Mouse (Mus musculus): ENCODE measurements around the gene Mcm6.

Gene Mcm6

GRCm38 (mm10) chr1:128359554-128360376 is at the start of gene Mcm6:
Gene Mcm6 (minus strand): TSS chr1:128359664.
- DNase-seq = peak; percentile 97

DNA sequence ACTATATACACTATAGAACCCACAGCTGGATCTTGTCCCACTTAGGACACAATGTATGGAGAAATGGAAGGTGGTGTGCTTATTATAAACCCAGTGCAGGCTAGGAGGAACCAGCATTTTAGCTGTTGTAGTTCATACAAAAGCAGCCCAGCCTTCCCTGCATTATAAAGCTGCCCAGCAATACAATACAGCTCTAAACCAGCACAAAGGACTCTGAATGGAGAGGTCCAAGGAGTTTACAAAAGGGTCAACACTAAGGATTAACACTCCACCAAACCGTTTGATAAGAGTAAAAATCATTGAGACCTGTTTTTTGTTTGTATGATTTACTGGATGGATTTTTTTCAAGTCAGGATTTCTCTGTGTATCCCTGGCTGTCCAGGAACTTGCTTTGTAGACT is 47.4 kb upstream of the Mcm6 start:
- no peak for DNase-seq

DNA sequence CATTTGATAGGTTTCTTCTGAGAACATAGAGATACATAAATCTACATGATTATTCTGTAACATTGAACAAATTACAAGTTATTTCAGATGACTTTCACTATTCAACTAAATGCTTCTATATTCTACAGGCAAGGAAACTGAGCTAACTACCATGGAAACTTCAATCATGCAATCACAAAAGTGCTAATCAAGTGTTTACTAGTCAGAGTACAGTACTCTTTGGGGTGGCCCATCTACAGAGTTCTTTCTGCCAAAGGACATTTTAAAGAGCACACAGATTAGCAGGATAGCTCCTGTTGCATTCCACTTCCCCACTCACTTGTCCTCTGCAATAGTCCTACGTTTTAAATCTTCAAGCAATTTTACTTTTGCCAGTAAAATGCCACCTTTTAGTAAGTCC is 46.2 kb upstream of the Mcm6 start:
- DNase-seq = no peak

- DNase-seq = no peak
Measured at GRCm38 (mm10) chr1:128405041-128405481, 45.6 kb upstream of the Mcm6 start.

DNA sequence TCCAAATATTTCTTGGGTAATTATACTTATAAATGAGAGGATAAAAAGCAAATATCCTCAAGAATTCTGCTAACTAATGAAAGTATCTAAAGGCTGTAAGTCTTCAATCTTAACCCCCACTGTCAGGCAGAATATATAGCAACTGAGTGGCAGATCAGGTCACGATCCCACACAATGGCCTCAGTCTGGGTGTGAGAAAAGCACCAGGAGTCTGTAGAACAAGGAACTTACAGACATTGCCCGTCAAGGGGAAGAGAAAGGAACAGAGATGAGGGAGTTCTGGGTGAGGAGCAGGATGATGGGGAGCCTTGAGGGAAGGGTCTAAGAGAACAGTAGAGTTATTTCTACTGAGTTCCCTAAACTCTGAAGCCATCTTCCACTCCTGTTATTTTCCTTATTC is 41.5 kb upstream of the Mcm6 start:
- no peak for DNase-seq

GRCm38 (mm10) chr1:128399941-128400915 is 40.8 kb upstream of the Mcm6 start:
- no peak for DNase-seq

- DNase-seq = peak in 1 of 2 experiments; percentile 11
Measured at GRCm38 (mm10) chr1:128398738-128399445, 39.4 kb upstream of the Mcm6 start.

DNA sequence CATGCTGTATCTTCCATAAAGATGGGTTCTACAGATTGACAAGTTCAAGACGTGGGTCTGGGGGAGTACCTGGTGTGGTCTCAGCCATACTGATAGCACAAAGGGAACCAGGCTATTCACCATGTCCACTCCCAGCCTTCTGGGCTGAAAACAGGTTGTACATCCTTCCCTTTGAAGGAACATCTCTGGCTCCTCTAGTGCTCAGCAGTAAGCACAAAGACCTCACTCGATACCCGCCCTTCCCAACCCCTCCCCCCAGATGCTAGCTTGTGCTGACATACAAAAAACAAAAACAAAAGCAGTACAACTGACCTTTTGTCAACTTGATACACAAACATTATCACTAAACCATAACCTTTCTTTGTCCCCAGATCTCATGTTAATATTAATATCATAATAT is 35.2 kb upstream of the Mcm6 start:
- DNase-seq = no peak

GRCm38 (mm10) chr1:128392382-128392781 is 32.9 kb upstream of the Mcm6 start:
- DNase-seq = no peak

DNA sequence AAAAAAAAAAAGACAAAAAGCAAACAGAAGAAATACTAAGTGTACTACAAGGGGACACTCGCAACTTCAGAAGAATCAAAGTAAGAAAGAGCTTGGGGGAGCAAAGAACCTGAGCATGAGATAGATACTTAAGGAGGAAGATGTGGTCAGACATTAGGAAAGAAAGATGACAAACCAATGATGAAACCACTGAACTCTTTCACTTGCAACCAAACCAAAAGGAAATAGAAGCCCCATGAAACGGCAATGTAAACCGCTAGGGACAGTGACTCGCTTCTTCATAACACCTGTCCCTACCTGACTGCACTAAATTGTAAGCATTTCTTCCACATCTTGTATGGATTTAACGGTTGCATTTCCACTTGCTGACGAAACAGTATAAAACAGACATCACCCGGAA is 27.0 kb upstream of the Mcm6 start:
- DNase-seq = no peak

GRCm38 (mm10) chr1:128376841-128377240 is 17.4 kb upstream of the Mcm6 start:
- no peak for DNase-seq

- DNase-seq = no peak
Measured at GRCm38 (mm10) chr1:128372143-128372860, 12.8 kb upstream of the Mcm6 start.

DNA sequence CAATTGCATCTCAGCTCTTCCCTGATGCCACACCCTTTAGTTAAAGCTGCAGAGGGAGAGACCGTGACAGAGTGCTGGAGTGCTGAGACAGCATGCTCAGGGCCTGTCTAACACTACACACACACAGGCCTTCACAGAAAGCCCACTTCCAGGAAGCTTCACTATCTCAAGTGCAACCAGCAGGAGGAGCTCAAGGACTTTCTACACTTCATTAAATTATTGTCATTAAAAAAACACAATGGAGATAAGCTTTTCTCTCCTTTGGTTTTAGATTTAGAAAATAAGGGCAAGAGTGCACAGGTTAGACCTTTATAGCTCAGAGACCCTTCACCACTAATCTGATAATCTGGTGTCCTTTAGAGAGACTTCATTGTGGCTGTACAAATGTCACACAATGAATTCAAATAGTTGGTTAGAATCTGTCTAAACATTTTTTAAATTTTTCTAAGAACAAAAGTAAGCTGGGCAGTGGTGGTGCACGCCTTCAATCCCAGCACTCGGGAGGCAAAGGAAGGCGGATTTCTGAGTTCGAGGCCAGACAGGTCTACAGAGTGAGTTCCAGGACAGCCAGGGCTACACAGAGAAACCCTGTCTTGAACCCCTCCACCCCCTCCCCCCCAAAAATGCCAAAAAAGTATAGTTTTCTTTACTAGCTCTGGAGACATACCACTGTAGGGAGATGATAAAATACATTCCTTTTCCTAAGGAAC is 9.4 kb upstream of the Mcm6 start:
- peak in 1 of 2 experiments; percentile 70 for DNase-seq

GRCm38 (mm10) chr1:128360601-128361000 is 1.1 kb upstream of the Mcm6 start:
- DNase-seq = no peak

GRCm38 (mm10) chr1:128358916-128359553 is 429 bp downstream of the Mcm6 start:
- peak; percentile 36 to 51 for DNase-seq

DNA sequence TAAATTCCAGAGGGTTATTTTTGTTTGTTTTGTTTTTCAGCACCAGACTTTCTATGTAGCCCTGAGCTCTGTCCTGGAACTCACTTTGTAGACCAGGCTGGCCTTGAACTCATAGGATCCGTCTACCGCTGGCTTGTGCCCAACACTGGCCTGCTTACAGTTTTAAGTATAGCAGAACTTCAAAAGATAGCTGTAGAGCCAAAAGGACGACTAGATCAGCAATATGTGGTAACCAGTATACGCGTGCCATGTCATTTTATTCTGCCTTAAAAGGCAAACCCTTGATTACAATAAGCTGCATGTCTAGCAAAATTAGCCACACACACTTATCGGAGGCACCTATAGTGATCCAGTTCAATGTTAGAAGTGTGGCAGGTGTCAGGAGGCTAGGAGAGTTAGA is 1.2 kb downstream of the Mcm6 start:
- no peak for DNase-seq

- DNase-seq = no peak
Measured at GRCm38 (mm10) chr1:128357452-128357851, 2.0 kb downstream of the Mcm6 start.

- DNase-seq = no peak
Measured at GRCm38 (mm10) chr1:128353092-128353491, 6.4 kb downstream of the Mcm6 start.

DNA sequence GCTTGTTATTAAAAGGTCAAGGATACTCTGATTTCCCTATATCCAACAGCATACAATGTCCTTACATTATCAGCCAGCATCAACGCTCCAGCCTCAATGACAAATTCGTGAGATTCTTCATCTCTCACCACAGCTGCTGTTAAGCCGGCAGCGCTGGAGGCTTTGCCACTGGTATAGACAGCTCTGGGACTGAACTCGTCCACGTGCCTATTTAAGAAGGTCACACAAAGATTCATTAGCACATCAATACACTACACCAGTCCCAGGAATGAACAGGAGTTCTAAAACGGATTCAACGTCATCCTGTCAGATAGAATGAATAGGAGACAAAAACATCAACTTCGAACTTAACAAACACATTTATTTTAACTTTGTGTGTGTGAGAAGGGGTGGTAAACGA is 15.2 kb downstream of the Mcm6 start:
- DNase-seq = no peak

DNA sequence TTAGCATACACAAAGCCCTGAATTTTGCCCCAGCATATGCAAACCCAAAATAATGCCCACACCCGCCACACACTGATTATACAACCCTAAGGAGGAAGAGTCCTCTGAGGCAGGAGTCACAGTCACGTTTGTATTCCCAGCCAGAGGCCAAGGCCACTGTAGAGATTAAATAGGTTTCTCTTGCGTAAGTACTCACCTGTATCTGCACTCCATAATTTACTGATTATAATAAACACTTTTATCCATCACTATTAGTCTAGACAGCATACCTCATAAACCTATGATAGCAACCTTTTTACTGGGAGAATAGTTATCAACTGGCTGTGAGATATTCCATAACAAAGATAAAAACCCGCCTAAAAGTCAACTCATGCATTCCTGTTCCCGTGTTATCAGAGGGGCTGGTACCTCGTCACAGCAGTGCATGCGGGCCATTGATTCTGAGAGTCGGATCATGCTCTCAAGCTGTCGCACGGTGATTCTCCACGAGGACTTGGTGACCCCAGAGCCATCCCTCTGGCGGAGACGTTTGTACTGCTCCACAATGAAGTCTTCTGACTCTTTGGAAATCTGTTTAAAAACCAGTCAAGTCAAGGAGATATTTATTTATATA is 21.6 kb downstream of the Mcm6 start:
- DNase-seq = no peak

DNA sequence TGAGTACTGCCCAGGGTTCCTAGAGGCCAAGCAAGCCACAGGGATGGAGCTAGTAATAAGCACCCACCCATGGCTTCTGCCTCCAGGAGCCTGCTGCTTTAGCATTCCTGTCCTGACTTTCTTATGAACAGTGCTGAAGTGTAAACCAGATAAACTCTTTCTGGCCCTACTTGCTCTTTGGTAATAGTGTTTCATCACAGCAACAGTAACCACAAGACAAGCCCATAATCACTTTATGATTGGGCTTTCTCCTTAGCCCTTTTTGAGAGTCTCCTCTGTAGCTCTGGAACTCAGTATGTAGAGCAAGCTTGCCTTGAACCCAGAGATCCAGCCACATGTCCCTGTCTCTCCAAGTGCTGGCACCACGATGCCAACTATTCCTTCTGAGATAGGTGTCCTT is 29.2 kb downstream of the Mcm6 start:
- DNase-seq = no peak

All from kidney, postnatal 25 days (tissue).